Mouse (Mus musculus): ENCODE measurements around the gene Patj. TPM values are rescaled to one million over a fixed set of nuclear protein-coding genes. Genes with fewer than 3 reads are reported as not detected.

Patj gene
- polyA plus RNA-seq, 2 experiments = 11.9 to 16.7 TPM

- ATAC-seq (ENCODE audit: low FRiP score, low read depth) (no peak), DNase-seq (ENCODE audit: low spot score) (no peak)
These were observed 239.7 kb downstream of the Patj start for GRCm38 (mm10) chr4:98635140-98635837.

GRCm38 (mm10) chr4:98638731-98639130 is 243.1 kb downstream of the Patj start:
- no peak overlapping the region for H3K9ac ChIP-seq (ENCODE audit: low read depth, low read length, severe bottlenecking)
- H3K27me3 ChIP-seq (ENCODE audit: control insufficient read depth, insufficient read depth, low read length) = no peaks in the 10 kb centered on the region
- no peaks in the 10 kb centered on the region for H3K9me3 ChIP-seq (ENCODE audit: control insufficient read depth, low read length)
- no peak for ATAC-seq (ENCODE audit: low FRiP score, low read depth)
- 92% methylated on average over 8 of the region's 8 CpGs for WGBS
- peaks cover 6% of the 10 kb centered on the region for H3K4me1 ChIP-seq (ENCODE audit: control insufficient read depth, insufficient read depth, low read length)
- H3K27ac ChIP-seq (replicated peaks; ENCODE audit: low read depth, low read length) = no peak overlapping the region
- DNase-seq (ENCODE audit: low spot score) = no peak
- H3K36me3 ChIP-seq (ENCODE audit: control insufficient read depth, insufficient read depth, low read length) = no peaks in the 10 kb centered on the region
- no peak for TF ChIP-seq POLR2A (IDR thresholded peaks at IDR 0.05; ENCODE audit: borderline replicate concordance, extremely low read depth, insufficient read depth, insufficient read length)
- no peak overlapping the region for H3K4me3 ChIP-seq (replicated peaks; ENCODE audit: low read length)
- H3K4me2 ChIP-seq (replicated peaks; ENCODE audit: low read depth, low read length, severe bottlenecking) = no peak overlapping the region

More at GRCm38 (mm10) chr4:98635140-98635837, 239.7 kb downstream of the Patj start:
- Histone ChIP-seq H3K9me3 (ENCODE audit: control insufficient read depth, low read length) (no peaks in the 10 kb centered on the region), H3K4me3 (replicated peaks; ENCODE audit: low read length) (no peak overlapping the region), H3K27ac (replicated peaks; ENCODE audit: low read depth, low read length) (no peak overlapping the region), H3K27me3 (ENCODE audit: control insufficient read depth, insufficient read depth, low read length) (no peaks in the 10 kb centered on the region), H3K4me2 (replicated peaks; ENCODE audit: low read depth, low read length, severe bottlenecking) (no peak overlapping the region), H3K9ac (ENCODE audit: low read depth, low read length, severe bottlenecking) (no peak overlapping the region), H3K36me3 (ENCODE audit: control insufficient read depth, insufficient read depth, low read length) (no peaks in the 10 kb centered on the region), H3K4me1 (ENCODE audit: control insufficient read depth, insufficient read depth, low read length) (peaks cover 6% of the 10 kb centered on the region)
- WGBS = 67% methylated on average over 18 of the region's 18 CpGs
- no peak for TF ChIP-seq POLR2A (IDR thresholded peaks at IDR 0.05; ENCODE audit: borderline replicate concordance, extremely low read depth, insufficient read depth, insufficient read length)

- 49% methylated on average over 7 of the region's 7 CpGs for WGBS
These were observed 258.1 kb downstream of the Patj start for GRCm38 (mm10) chr4:98653650-98654049.

DNA sequence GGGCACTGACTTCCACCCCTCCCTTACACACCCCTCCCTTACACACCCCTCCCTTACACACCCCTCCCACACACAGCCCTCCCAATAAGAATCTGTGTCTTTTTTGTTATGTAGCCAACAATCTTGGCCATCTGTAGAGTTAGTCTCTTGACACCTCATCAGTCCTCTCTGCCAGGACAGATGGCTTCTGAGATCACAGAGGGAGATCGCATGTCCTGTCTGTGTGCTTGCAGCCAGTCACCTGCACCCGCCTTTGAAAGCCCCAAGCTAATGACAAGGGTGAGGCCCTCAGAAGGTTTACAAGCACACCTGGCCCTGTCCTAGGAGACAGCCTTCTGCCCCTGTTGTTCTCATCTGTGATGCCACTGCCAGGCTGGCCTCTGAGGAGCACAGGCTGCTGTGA is 258.8 kb downstream of the Patj start:
- DNase-seq (ENCODE audit: low spot score) (peak; percentile 34), ATAC-seq (ENCODE audit: low FRiP score, low read depth) (peak; percentile 48)
- Histone ChIP-seq H3K9me3 (ENCODE audit: control insufficient read depth, low read length) (no peaks in the 10 kb centered on the region), H3K27ac (replicated peaks; ENCODE audit: low read depth, low read length) (no peak overlapping the region), H3K9ac (ENCODE audit: low read depth, low read length, severe bottlenecking) (no peak overlapping the region), H3K36me3 (ENCODE audit: control insufficient read depth, insufficient read depth, low read length) (0 out of 2 replicates have a peak, but pooled peaks cover 4% of the 10 kb centered on the region), H3K4me3 (replicated peaks; ENCODE audit: low read length) (no peak overlapping the region), H3K27me3 (ENCODE audit: control insufficient read depth, insufficient read depth, low read length) (no peaks in the 10 kb centered on the region), H3K4me2 (replicated peaks; ENCODE audit: low read depth, low read length, severe bottlenecking) (no peak overlapping the region), H3K4me1 (ENCODE audit: control insufficient read depth, insufficient read depth, low read length) (peaks cover 26% of the 10 kb centered on the region)
- no peak for TF ChIP-seq POLR2A (IDR thresholded peaks at IDR 0.05; ENCODE audit: borderline replicate concordance, extremely low read depth, insufficient read depth, insufficient read length)
- WGBS = 21% methylated on average over 2 of the region's 2 CpGs

More at GRCm38 (mm10) chr4:98653650-98654049, 258.1 kb downstream of the Patj start:
- DNase-seq (ENCODE audit: low spot score) (no peak), ATAC-seq (ENCODE audit: low FRiP score, low read depth) (no peak)
- Histone ChIP-seq H3K4me2 (replicated peaks; ENCODE audit: low read depth, low read length, severe bottlenecking) (no peak overlapping the region), H3K36me3 (ENCODE audit: control insufficient read depth, insufficient read depth, low read length) (0 out of 2 replicates have a peak, but pooled peaks cover 4% of the 10 kb centered on the region), H3K27ac (replicated peaks; ENCODE audit: low read depth, low read length) (no peak overlapping the region), H3K4me3 (replicated peaks; ENCODE audit: low read length) (no peak overlapping the region), H3K4me1 (ENCODE audit: control insufficient read depth, insufficient read depth, low read length) (peaks cover 19% of the 10 kb centered on the region), H3K9me3 (ENCODE audit: control insufficient read depth, low read length) (no peaks in the 10 kb centered on the region), H3K27me3 (ENCODE audit: control insufficient read depth, insufficient read depth, low read length) (no peaks in the 10 kb centered on the region), H3K9ac (ENCODE audit: low read depth, low read length, severe bottlenecking) (no peak overlapping the region)
- TF ChIP-seq POLR2A (IDR thresholded peaks at IDR 0.05; ENCODE audit: borderline replicate concordance, extremely low read depth, insufficient read depth, insufficient read length) = no peak

- H3K9me3 ChIP-seq (ENCODE audit: control insufficient read depth, low read length) = no peaks in the 10 kb centered on the region
- ATAC-seq (ENCODE audit: low FRiP score, low read depth) (0 out of 2 replicates have a peak, but pooled peaks have one; percentile 41), DNase-seq (ENCODE audit: low spot score) (peak; percentile 22)
- TF ChIP-seq POLR2A (IDR thresholded peaks at IDR 0.05; ENCODE audit: borderline replicate concordance, extremely low read depth, insufficient read depth, insufficient read length) = no peak
- no peaks in the 10 kb centered on the region for H3K36me3 ChIP-seq (ENCODE audit: control insufficient read depth, insufficient read depth, low read length)
- H3K4me2 ChIP-seq (replicated peaks; ENCODE audit: low read depth, low read length, severe bottlenecking) = no peak overlapping the region
- 36% methylated on average over 1 of the region's 1 CpGs for WGBS
- H3K27me3 ChIP-seq (ENCODE audit: control insufficient read depth, insufficient read depth, low read length) = no peaks in the 10 kb centered on the region
- peaks cover 33% of the 10 kb centered on the region for H3K4me1 ChIP-seq (ENCODE audit: control insufficient read depth, insufficient read depth, low read length)
- no peak overlapping the region for H3K27ac ChIP-seq (replicated peaks; ENCODE audit: low read depth, low read length)
- H3K9ac ChIP-seq (ENCODE audit: low read depth, low read length, severe bottlenecking) = no peak overlapping the region
- no peak overlapping the region for H3K4me3 ChIP-seq (replicated peaks; ENCODE audit: low read length)
These were observed 261.2 kb downstream of the Patj start for GRCm38 (mm10) chr4:98656759-98657158.

Measured in limb, embryonic 14.5 days (tissue).